Mouse (Mus musculus) lung, adult 18-20 months (tissue): Measurements from ENCODE around the gene Synj2.

Experiments
- DNase-seq, 2 experiments: peaks; one replicate each; pipeline ENCODE4 v3.0.0; 2022; ENCODE audit warnings: mixed read lengths in 2 of 2

Synj2 gene

DNA sequence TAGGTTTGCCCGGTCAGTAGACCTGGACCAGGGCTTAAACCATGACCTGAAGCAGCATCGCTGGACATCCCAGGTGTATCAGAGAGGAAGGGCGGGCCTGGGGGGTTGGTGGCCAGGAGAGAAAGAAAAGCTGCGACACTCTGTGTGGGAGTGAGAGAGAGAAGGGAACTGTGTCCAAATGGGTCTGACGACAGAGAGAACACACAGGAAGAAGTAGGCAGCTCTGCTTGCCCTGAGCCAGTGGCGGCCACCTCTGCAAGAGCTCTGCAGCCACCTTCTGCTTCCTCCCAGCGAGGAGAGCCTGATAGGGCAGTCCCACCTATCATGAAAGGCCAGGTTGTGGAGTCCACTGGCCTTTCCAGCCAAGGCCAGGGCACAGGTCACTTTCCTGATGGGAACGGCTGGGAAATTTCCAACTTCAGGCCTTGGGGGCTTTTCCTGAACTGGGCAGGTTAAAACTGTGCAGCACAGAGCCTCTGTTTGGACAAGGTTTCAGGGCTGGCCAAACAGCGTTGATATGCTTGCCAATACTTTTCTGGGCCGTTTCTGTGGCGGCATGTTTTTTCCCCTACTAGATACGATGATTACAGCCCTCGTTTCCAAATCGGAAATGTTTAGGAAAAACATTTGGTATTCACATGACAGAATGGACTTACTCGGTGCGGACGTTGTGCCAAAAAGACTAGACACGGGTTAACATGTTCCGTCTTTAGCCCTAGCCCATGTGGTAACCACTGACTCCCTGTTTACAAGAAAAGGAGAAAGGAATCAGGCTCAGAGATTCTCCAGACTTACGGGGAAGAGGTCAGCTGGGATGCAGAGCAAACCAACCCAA lies 35.4 kb downstream of the Synj2 start:
- peak; percentile 48 to 50 for DNase-seq

- peak; percentile 76 to 85 for DNase-seq
Observed at GRCm38 (mm10) chr17:5977056-5977920, 36.2 kb downstream of the Synj2 start.

GRCm38 (mm10) chr17:5977921-5978504 lies 36.9 kb downstream of the Synj2 start:
- peak; percentile 45 to 58 for DNase-seq

- DNase-seq = peak in 1 of 2 experiments; percentile 48
Observed at GRCm38 (mm10) chr17:5978505-5979077, 37.5 kb downstream of the Synj2 start.

GRCm38 (mm10) chr17:5980860-5981259 lies 39.8 kb downstream of the Synj2 start:
- peak in 1 of 2 experiments; percentile 51 for DNase-seq

GRCm38 (mm10) chr17:5983150-5983549 lies 42.1 kb downstream of the Synj2 start:
- no peak for DNase-seq

GRCm38 (mm10) chr17:5983901-5984300 lies 42.8 kb downstream of the Synj2 start:
- DNase-seq = no peak

DNA sequence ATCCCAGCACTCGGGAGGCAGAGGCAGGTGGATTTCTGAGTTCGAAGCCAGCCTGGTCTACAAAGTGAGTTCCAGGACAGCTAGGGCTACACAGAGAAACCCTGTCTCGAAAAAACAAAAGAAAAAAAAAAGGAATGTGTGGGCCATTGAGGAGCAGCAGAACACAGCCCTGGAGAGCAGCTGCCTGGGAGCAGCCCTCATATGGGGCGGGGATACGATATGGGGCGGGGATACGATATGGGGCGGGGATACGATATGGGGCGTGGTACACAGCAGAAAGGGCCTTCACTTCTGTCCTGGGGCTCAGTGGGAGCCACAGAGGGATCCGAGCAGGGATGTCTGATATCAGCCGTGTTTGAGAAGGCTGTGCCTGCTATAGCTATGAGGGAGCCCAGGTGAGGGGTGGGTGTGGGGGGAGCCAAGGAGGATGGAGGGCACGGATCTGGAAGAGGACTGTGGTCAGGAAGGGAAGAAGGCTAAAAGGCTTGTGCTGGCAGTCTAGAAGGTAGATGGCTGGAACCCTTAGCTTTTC lies 43.7 kb downstream of the Synj2 start:
- DNase-seq = no peak

- no peak for DNase-seq
Observed at GRCm38 (mm10) chr17:5985271-5985670, 44.2 kb downstream of the Synj2 start.

DNA sequence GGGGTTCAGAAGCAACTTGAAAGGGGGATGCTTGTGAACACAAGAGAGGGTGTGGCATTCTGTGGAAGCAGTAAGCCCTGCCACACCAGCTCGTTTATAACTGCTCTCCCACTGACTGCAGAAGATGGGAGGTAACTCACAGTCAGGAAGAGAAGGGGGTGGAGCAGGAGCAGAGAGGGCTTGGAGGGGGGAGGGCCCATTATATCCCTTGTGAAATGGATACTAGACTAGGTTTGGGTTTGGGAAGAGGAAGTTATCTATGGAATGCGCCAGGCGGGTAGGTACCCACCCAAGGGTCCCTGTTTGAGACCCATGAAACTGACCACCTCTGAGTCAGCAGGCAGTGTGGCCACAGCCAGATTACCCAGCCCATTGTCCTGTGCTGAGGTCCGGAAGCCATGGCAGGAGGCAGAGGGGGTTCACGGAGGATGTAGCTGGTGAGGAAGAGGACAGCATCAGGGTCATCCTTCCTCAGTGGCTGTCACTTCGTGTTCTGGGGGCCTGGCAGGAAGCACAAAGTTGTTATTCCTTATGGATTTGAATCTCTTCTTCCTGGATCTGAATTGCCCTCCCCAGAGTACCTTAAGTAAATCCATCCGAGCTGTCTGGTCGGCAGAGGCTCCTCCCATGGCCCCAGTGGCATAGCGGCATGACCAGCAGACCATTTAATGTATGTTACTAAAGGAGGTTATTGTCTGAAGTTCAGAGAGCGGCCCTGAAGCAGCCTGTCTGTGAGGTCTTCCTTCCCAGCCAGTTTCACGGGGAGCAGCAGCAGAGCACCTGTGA lies 46.4 kb downstream of the Synj2 start:
- no peak for DNase-seq

GRCm38 (mm10) chr17:5988102-5988501 lies 47.0 kb downstream of the Synj2 start:
- DNase-seq = no peak

DNA sequence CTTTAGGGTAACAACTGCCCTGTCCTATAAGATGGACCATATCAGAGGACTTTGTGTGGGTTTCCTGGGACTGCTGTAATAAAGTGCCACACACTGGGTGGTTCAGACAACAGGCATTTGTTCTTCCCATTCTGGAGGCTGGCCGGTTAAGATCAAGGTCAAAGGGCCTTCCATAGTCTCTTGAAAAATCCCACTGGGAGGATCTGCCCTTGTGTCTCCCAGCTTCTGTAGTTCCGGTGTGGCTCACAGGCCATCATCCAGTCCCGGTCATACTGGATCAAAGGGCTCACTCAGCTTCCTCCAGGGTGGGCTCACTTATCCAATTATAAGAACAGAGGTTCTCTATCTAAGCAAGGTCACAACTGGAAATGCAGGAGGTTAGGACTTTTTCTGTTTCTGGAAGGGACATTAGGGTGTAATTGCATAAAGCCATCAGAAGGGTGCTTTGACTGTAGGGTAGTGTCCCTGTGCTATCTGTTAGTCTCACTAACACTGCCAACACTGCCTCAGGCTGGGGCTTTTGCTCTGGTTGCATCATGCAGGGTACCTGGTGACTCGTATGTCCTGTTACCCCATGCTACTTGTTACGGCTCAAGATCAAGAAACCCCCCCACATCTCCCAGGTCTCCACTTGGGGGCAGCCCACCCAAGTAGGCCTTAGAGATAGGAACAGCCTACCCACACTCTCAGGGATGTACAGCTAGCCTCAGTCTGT lies 51.9 kb downstream of the Synj2 start:
- DNase-seq = no peak

DNA sequence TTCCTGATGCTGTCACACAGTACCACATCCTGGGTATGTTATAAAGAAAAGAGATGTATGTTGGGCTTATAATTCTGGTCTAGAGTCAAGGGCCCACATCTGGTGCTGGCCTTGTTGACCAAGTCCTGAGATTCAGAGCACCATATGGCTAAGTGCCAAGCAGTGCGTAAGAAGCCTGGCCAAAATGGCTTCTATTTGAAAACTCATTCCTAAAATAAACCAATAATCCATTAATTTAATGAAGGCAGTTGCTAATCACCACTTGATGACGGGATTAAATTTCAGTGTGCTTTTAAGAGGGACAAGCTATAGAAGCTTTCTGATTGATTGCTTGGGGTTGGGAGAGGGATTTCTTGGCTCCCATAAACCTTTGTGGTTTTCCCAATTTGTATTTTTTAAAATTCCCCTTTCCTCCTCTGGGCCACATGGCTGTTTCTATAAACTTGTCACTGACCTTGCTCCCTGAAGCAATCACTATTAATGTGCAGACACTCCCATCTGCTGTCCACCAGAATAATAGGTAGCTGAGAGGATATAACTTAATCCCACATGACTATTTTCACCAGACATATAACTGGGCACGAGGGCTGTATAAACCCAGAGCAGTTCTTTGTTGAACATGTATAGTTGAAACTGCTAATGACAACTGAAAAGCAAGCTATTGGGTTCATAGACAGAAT lies 52.6 kb downstream of the Synj2 start:
- DNase-seq = no peak

- no peak for DNase-seq
Observed at GRCm38 (mm10) chr17:5994606-5995005, 53.5 kb downstream of the Synj2 start.

DNA sequence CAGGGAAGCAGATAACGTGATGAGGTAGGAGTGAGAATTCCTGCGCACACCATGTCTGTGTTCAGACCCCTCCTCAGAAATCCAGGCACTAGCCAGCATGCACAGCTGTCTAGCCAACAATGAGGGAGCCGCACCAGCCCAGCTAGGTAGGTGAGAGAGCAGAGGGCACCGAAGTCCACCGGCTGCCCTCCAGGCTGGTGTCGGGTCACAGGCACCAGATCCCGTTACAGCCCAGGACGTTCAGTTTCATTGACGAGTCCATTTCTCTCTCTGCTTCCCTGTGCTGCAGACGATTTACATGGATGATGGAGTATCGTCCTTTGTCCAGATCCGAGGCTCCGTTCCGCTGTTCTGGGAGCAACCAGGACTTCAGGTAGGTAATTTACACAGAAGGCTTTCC lies 55.5 kb downstream of the Synj2 start:
- no peak for DNase-seq

DNA sequence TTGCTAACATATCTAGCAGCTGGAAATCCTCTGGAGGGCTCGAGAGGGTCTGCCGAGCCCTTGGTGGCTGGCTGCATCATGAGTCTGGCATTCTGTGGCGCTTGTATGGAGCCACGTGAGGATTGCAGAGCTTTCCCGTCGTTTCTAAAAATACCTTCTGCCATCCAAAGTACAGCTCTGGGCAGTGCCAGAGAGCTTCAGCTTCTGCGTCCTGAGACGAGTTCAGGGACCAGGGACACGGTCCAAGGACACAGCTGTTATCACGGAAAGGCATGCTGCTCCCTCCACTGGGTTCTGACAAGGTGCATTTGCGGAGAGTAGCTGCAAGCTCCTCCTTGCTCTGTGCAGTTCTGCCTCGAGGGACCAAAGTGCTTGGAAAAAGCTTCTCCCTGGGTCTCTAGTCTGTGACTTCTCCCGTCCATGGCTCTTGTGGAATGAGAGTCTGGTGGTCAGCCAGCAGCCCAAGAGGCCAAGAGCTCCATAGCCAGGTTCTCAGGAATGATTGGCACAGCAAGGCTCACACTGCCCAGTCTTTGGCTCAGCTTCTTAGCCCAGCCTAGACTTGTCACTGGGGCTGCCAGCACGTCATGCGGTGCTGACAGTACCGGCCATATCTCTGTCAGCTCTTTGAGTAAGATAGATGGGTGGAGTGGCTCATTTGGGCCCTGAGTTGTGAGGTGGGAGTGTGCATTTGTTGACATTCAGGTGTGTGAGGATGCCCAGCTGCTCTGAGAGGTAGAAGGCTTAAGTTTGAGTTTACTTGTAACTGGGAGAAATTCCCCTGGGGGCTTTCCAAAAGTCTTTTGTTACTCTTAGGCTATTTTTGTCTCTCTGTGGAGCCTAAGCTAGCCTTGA lies 56.5 kb downstream of the Synj2 start:
- peak in 1 of 2 experiments; percentile 38 for DNase-seq

DNA sequence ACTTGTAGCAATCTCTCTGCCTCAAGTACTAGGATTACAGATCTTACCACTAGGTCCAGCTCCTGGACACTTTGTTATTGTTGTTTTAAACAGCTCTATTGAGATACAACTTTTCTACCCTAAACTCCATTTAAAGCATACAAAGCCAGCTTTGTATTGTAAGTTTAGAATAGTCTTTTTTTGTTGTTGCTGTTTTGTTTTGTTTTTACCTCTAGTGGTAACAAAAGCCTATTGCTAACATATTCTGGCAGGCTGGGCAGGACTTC lies 57.1 kb downstream of the Synj2 start:
- DNase-seq = no peak

DNA sequence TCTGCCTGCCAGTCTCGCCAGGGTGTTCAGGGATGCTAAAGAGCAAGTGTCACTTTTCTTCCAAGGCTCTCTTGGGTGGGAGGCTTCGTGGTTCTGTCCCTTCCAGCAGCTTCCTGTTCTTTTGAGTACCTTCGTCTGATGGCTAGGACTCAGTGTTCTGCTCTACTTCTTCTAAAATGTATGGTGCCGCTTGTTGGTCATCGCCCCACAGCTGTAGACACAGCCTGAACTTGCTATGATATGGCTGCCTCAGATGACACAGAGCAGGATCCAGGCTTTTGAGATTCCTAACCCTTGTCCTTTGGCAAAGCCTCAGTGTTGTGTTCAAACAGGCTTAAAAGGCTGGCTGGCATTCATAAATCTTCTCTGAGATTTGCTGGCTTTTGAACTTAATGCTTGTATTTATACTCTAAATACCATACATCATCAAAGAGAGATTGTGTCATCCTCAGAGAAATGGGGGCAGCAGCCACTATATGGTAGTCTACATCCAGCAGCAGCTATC lies 58.0 kb downstream of the Synj2 start:
- no peak for DNase-seq

DNA sequence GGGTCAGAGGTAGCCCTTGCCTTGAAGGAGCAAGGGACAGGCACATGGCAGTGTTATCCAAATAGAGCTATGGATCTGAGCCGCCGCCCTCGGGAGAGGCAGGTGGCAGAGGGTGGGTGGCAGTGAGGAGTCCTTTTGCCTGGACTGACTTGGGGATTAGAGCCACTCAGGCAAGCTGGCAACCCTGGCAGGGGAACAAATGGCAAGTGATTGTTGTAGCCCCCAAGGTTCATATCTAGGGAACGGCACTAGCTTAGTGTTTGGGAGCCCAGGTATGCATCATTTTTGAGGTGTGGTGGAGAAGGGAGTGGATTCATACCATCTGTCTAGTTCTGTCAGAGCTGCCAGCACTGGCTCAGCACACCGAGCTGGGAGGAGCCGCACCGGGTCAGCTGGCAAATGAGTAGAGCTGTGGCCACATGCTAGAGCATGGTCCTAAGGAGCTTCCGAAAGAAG lies 59.8 kb downstream of the Synj2 start:
- no peak for DNase-seq

DNA sequence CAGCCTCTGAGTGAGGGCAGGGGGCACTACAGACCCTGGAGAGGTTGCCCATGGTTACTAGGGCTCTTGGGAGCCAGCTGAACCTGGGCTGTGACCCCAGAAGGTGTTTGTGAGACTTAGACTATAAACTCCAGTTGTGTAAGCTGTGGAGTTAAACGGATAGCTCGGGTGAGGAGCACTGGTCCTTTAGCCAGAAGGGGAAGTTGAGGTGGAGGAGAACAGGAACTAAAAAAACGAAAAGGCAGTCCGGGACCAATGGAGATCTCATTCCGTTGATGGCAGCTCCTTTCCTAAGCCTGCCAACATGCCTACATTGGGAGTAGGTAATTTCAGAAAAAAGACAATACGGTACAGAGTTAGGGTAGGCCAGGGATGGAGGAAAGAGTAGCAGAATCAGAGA lies 60.3 kb downstream of the Synj2 start:
- DNase-seq = no peak
